Mouse (Mus musculus): ENCODE measurements around the gene Ccdc142.

- TF ChIP-seq CTCF (IDR thresholded peaks at IDR 0.05) (no peak), EP300 (IDR thresholded peaks at IDR 0.05) (no peak)
These were observed 7.6 kb downstream of the Ccdc142 start, which contains the start of gene Mrpl53 for GRCm38 (mm10) chr6:83108762-83109668.
